Mouse (Mus musculus) limb, embryonic 15.5 days (tissue): ENCODE data around the gene Scgb2b20. TPM values are rescaled to one million over a fixed set of nuclear protein-coding genes. Genes with fewer than 3 reads are reported as not detected.
"Not testable (repeated sequence)": the region's sequence is repeated elsewhere in the genome, so short reads cannot be mapped to it uniquely, and the experiment has no call there.

ENCODE experiments used
- ATAC-seq: fragments of 200-750 bp; cut with Nextera tagmentation; 2 replicates; pipeline ENCODE4 v1.8.0; 2017; ENCODE audit warnings: low read depth, moderate TSS enrichment; ENCODE audit not compliant: insufficient number of reproducible peaks, low FRiP score, low TSS enrichment
- H3K27ac ChIP-seq: fragments of 300-500 bp; sonication (generic); 2 replicates; pipeline ENCODE4 v1.5.1; 2015; ENCODE audit warnings: moderate library complexity, mild to moderate bottlenecking, inconsistent platforms
- H3K27me3 ChIP-seq: fragments of 300-500 bp; sonication (generic); 2 replicates; pipeline ENCODE4 v1.6.1; 2015; ENCODE audit warnings: inconsistent platforms
- H3K36me3 ChIP-seq: fragments of 300-500 bp; sonication (generic); 2 replicates; pipeline ENCODE4 v1.6.1; 2015; ENCODE audit warnings: inconsistent platforms
- H3K4me1 ChIP-seq: fragments of 300-500 bp; sonication (generic); 2 replicates; pipeline ENCODE4 v1.6.1; 2015; ENCODE audit warnings: inconsistent platforms
- H3K4me2 ChIP-seq: fragments of 300-500 bp; sonication (generic); 2 replicates; pipeline ENCODE4 v1.6.1; 2015; ENCODE audit warnings: mild to moderate bottlenecking, inconsistent platforms
- H3K4me3 ChIP-seq: fragments of 300-500 bp; sonication (generic); 2 replicates; pipeline ENCODE4 v1.5.1; 2015; ENCODE audit warnings: mild to moderate bottlenecking, inconsistent platforms
- H3K9ac ChIP-seq: fragments of 300-500 bp; sonication (generic); 2 replicates; pipeline ENCODE4 v1.6.1; 2015; ENCODE audit warnings: inconsistent platforms
- H3K9me3 ChIP-seq: fragments of 300-500 bp; sonication (generic); 2 replicates; pipeline ENCODE4 v1.6.1; 2016; ENCODE audit warnings: inconsistent platforms
- WGBS: fragments of 180-500 bp; shearing (Covaris S2); methylation state at CpG from one replicate; pipeline ENCODE4 v1.1.7; 2015; 5-methylcytosine and 5-hydroxymethylcytosine counted together
- polyA plus RNA-seq: library from polyadenylated mRNA; unstranded; fragments of >200 nt; fragmentation: Nextera tagmentation; extraction: Ambion mirVana; gene quantifications from 2 replicates; pipeline ENCODE4 v1.2.1, GENCODE M21; 2015

Gene Scgb2b20
- not detected in 2 replicates for polyA plus RNA-seq

DNA sequence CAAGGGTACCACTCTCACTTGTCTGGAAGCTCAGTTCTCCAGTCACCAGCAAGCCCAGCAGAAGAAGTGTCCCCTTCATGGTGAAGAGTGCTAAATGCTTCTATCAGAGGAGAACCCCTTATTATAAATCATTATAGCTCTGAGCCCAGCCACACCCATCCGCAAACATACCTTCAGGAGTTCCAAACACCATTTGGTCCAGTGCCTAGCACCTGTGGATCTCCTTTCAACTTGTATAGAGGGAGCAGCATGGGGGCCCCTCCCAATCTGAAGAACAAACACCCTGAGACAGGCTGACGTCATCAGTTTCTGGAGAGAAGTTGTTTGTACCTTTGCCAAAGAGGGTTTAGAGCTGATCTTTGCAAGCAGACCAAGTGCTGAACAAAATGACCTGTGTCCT, at the start of gene Scgb2b20:
TSS of gene Scgb2b20 (minus strand) at position 101 of the 400 bp plus-strand sequence.
- not testable (repeated sequence) for H3K4me2 ChIP-seq, H3K27me3 ChIP-seq, ATAC-seq, H3K4me3 ChIP-seq, H3K36me3 ChIP-seq, H3K9me3 ChIP-seq, H3K27ac ChIP-seq, H3K4me1 ChIP-seq, H3K9ac ChIP-seq
- WGBS: 79% methylated on average over 2 of the region's 2 CpGs

DNA sequence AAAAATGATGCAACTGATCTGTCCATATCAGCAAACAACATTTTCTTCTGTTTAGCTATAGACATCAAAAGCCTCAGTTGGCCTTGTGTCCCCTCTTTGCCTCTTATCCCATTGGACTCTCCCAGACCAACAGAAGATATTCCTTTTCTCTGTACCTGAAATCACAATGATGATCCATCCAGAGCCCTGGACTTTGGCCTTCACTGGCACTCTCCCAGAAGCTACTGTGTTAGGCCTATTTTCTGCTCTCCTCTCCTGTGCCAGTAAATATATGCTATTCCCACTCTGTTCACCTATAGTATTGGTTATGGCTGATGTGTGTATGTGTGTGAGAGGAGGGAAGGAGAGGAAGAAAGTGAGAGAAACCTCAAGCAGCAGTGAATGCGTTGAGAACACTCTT, 43.6 kb upstream of the Scgb2b20 start:
- WGBS: 60% methylated on average over 1 of the region's 1 CpGs
- not testable (repeated sequence) for H3K9me3 ChIP-seq, ATAC-seq

DNA sequence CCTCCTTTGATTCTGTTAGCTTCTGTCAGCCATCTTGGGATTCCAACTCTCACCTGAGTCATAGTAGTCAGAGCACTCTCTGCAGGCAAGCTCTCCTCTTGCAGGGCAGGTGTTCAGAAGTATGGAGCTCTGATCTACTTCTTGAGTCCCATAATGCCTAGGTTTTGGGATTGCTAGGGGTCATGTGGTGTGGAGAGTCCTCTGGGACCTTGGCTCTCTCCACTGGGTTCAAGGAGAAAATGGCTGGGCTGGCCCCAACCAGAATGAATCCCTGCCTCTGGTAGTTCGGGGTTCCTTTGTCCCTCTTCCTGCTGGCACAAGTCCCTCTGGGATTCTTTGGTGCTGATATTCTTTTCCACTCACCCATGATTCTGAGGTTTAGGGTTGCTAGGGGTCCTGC, 35.5 kb upstream of the Scgb2b20 start:
- no peak overlapping the region for H3K4me2 ChIP-seq
- H3K9ac ChIP-seq: no peak overlapping the region
- H3K4me1 ChIP-seq: no peaks in the 10 kb centered on the region
- WGBS: 81% methylated on average over 1 of the region's 1 CpGs
- no peak overlapping the region for H3K4me3 ChIP-seq
- no peak overlapping the region for H3K27ac ChIP-seq
- peaks cover 4% of the 10 kb centered on the region; the same call in 1 of the 2 replicates for H3K9me3 ChIP-seq
- H3K36me3 ChIP-seq: no peaks in the 10 kb centered on the region
- ATAC-seq: no peak
- no peaks in the 10 kb centered on the region for H3K27me3 ChIP-seq

More for the DNA sequence above, 43.6 kb upstream of the Scgb2b20 start:
- not testable (repeated sequence) for H3K27ac ChIP-seq, H3K4me1 ChIP-seq, H3K9ac ChIP-seq, H3K36me3 ChIP-seq, H3K27me3 ChIP-seq, H3K4me3 ChIP-seq, H3K4me2 ChIP-seq

DNA sequence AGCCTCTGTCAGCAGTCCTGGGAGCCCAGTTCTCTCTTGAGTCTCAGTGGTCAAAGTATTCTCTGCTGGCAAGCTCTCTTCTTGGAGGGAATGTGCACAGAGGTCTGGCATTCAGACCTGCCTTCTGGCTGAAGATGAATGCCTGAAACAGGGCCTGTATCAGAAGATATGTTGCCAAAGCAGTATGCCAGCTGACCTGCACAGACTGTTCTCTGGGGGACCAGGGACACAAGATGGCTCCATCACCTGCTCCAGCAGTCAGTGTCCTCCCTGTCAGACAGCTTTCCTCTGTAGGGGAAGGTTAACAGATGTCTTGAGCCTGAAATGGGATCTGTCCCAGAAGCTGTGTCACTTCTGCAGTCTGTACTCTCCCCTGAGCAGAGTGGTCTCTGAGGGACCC, 33.6 kb upstream of the Scgb2b20 start:
- not testable (repeated sequence) for ATAC-seq, H3K9ac ChIP-seq, H3K4me1 ChIP-seq, H3K36me3 ChIP-seq, H3K4me2 ChIP-seq, H3K27me3 ChIP-seq, H3K9me3 ChIP-seq, H3K4me3 ChIP-seq, H3K27ac ChIP-seq

DNA sequence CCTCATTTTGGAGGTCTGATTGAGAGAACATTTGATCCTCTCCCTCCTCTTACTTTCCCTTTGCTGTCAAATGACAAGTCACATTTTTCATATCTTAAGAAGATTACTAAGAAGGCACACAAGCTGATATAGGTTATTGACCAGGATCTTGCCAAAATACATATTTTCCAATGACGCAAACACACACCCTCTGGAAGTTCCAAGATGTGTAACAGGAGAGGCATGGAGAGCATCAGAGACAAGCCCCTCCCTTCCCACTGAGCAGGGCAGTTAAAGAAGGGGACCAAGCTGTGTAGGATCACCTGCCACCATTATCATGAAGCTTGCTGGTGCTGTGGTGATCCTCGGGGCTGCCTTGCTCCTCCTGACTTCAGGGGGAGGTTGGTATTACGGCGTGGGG, 6.8 kb upstream of the Scgb2b20 start, which contains the start of gene Scgb1b20:
TSS of gene Scgb1b20 (plus strand) at position 301 of the 400 bp plus-strand sequence.
- not testable (repeated sequence) for H3K9ac ChIP-seq, H3K4me3 ChIP-seq, H3K27ac ChIP-seq, H3K27me3 ChIP-seq, H3K9me3 ChIP-seq, H3K4me2 ChIP-seq, H3K36me3 ChIP-seq, ATAC-seq, H3K4me1 ChIP-seq
- 75% methylated on average over 4 of the region's 4 CpGs for WGBS

Other genes with a start within 250 kb of the Scgb2b20 start
- not detected in 2 replicates for gene Scgb2b18, start 192.5 kb downstream of the Scgb2b20 start, polyA plus RNA-seq
- gene Scgb1b18, start 180.8 kb downstream of the Scgb2b20 start, polyA plus RNA-seq: not detected in 2 replicates
- gene Scgb2b19, start 86.0 kb downstream of the Scgb2b20 start, polyA plus RNA-seq: not detected in 2 replicates
- gene Scgb1b19, start 79.0 kb downstream of the Scgb2b20 start, polyA plus RNA-seq: not detected in 2 replicates
- gene Scgb1b20, start 6.9 kb upstream of the Scgb2b20 start, polyA plus RNA-seq: not detected in 2 replicates
- not detected in 2 replicates for gene Scgb2b21, start 154.1 kb upstream of the Scgb2b20 start, polyA plus RNA-seq